Mouse (Mus musculus): ENCODE measurements at regions not wholly inside any gene's neighbourhood (a gene's known extent, or its start where the extent isn't known, plus 50 kb on each side); places are given as distances from the start of the nearest gene placed in this dataset.

DNA sequence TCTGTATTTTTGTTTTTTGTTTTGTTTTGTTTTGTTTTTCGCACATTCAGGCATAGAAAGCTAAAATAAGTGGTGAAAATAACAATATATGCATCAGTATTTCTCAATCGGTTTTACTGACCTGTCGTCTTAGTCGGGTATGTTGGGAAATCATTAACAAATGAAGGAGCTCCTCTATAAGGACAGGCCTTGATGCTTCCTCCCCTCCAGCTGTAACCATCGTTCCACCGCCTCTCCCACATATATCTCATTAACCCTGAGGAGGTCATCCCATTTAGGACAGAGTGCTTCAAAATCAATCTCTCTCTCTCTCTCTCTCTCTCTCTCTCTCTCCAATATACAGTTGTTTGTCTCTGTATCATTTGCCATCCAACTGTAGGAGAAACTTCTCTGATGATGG, 492.4 kb downstream of the Efnb2 start:
- no peak for DNase-seq

DNA sequence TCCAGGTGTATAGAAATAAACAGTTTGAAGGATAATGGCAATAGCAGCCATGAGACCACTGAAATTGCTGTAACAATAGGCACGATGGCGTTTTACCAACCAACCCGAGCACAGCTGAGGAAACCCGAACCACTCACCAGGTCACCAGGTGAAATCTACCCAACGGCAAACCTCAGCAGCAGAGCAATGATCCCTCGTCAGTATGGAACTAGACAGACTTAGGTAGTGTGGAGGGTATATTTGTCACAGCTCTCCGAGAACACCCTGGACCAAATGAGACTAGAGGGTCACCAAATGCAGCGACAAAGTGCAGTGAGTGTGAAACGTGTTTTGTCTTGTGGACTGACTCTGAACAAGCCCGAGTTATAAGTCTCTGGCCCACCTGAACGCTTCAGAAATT, 492.8 kb downstream of the Efnb2 start:
- no peak for DNase-seq

GRCm38 (mm10) chr8:8147527-8147926, 513.5 kb downstream of the Efnb2 start:
- DNase-seq, result no peak

GRCm38 (mm10) chr8:8142933-8143495, 518.0 kb downstream of the Efnb2 start:
- DNase-seq, result no peak

- DNase-seq, result no peak
Observed at GRCm38 (mm10) chr8:8142461-8142860, 518.6 kb downstream of the Efnb2 start.

GRCm38 (mm10) chr8:8139720-8140119, 521.3 kb downstream of the Efnb2 start:
- DNase-seq, result no peak

- DNase-seq, result no peak
Observed at GRCm38 (mm10) chr8:8133001-8133785, 527.8 kb downstream of the Efnb2 start.

GRCm38 (mm10) chr8:8131961-8132376, 529.1 kb downstream of the Efnb2 start:
- no peak for DNase-seq

- DNase-seq, result no peak
Observed at GRCm38 (mm10) chr8:8130806-8131205, 530.2 kb downstream of the Efnb2 start.

GRCm38 (mm10) chr8:8115595-8116429, 545.2 kb downstream of the Efnb2 start:
- DNase-seq, result no peak

GRCm38 (mm10) chr8:8114604-8115003, 546.4 kb downstream of the Efnb2 start:
- DNase-seq, result no peak

GRCm38 (mm10) chr8:8109785-8110350, 551.2 kb downstream of the Efnb2 start:
- DNase-seq, result no peak

- DNase-seq, result no peak
Observed at GRCm38 (mm10) chr8:8103492-8103891, 557.5 kb downstream of the Efnb2 start.

DNA sequence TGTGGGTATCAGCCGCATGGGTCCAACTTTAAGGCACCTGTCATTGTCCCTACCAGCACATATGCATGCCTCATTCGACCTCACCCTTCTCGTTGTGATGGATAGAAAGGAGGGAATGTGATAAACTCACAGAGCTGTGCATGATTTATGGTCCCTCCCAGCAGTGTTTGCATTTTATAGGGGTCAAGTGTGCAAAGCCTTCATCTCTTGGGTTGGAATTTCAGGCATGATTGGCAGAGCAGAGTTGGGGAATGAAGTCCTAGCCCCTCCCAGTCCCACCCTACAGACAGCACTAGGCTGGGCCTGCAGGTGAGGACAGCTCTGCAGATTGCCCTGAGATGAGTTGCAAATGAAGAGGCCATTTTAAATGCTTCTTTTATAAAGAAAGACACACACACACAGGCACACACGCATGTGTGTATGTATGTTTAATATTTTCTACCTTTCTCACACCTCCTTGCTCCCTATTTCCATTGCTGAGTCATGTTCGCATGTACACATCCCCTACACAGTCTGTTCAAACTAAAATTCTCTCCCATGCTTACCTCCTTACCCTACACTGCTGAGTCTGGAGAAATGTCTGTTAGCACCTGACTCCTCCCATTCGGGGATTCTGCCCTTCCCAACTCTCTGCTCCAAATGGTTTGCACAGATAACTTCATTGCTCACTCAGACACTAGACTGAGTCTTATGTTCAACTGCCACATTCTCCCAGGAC, 558.9 kb downstream of the Efnb2 start:
- no peak for DNase-seq

DNA sequence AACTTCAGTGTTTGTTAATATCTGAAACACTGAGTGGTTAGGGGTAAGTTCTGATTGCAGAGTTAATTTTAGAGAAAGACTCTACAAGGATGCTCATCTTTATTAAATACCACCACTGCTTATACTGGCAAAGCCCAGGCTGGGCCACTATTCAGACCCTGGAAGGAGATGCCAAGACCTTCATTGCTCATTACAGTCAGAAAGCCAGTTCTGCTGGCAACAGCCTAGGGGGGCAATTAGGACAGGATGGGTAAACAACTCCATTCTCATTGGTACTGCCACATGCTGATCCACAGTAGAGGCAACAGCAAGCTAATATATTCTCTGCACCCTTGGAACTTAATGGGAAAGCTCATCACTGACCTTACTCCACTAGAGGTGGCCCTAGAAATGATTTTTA, 568.5 kb downstream of the Efnb2 start:
- no peak for DNase-seq

GRCm38 (mm10) chr8:8084652-8085051, 576.4 kb downstream of the Efnb2 start:
- DNase-seq, result no peak

DNA sequence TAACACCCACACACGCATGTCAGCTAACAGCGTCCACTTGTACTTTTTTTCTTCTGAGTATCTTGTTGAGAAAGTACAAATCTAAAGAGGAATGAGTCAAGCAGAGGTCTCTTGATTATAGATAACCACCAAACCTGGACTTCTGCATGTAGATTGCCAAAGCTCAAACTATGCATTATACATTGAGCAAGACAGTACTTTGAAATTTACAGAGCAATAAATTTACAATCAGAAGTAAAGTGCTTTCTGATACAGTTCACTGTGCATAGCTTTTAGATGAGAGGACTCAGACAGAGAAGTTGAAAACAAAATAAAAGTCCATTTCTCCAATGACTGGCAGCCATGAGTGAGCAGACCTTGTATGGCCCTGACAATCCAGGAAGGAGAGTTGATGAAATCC, 597.0 kb downstream of the Efnb2 start:
- no peak for DNase-seq

- DNase-seq, result no peak
Observed at GRCm38 (mm10) chr8:8054224-8054916, 606.7 kb downstream of the Efnb2 start.

DNA sequence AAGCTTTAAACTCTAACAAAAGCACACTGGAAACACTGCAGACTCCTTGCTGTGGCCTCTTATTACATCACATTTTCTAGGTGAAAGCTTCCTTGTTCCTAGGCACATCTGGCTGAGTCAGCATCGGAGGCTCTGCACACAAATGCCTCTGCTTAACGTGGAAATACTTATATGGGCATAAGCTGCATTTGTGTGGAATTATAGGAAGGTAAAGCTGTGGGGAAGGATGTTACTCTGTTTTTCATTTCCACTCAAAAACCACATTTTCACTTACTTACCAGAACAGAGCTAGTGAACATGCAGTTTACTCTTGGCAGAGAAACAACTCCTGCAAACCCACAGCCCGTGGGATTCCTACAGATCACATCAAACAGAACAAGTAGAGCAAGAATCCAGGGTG, 609.9 kb downstream of the Efnb2 start:
- no peak for DNase-seq

- DNase-seq, result no peak
Observed at GRCm38 (mm10) chr8:8050778-8051177, 610.3 kb downstream of the Efnb2 start.

- no peak for DNase-seq
Observed at GRCm38 (mm10) chr8:8044926-8045325, 616.1 kb downstream of the Efnb2 start.

- no peak for DNase-seq
Observed at GRCm38 (mm10) chr8:8044296-8044695, 616.7 kb downstream of the Efnb2 start.

Data from kidney, adult 18-20 months (tissue).